Mouse (Mus musculus) ovary, postnatal 36 days (tissue): ENCODE data around the gene St6galnac3.
"Not testable (repeated sequence)": the region's sequence is repeated elsewhere in the genome, so short reads cannot be mapped to it uniquely, and the experiment has no call there.

Source experiments
- DNase-seq: peaks from one replicate; pipeline ENCODE4 v3.0.0; 2022; ENCODE audit warnings: low spot score, mixed read lengths

Gene St6galnac3

GRCm38 (mm10) chr3:153406858-153407257, 318.1 kb downstream of the St6galnac3 start:
- no peak for DNase-seq

GRCm38 (mm10) chr3:153406220-153406619, 318.8 kb downstream of the St6galnac3 start:
- no peak for DNase-seq

- DNase-seq = no peak
Observed at GRCm38 (mm10) chr3:153405643-153406042, 319.3 kb downstream of the St6galnac3 start.

GRCm38 (mm10) chr3:153400259-153400658, 324.7 kb downstream of the St6galnac3 start:
- no peak for DNase-seq

- no peak for DNase-seq
Observed at GRCm38 (mm10) chr3:153399574-153399973, 325.4 kb downstream of the St6galnac3 start.

GRCm38 (mm10) chr3:153397726-153398125, 327.2 kb downstream of the St6galnac3 start:
- no peak for DNase-seq

- DNase-seq = no peak
Observed at GRCm38 (mm10) chr3:153396375-153397068, 328.5 kb downstream of the St6galnac3 start.

- DNase-seq = no peak
Observed at GRCm38 (mm10) chr3:153395351-153395750, 329.6 kb downstream of the St6galnac3 start.

- DNase-seq = no peak
Observed at GRCm38 (mm10) chr3:153394751-153395150, 330.2 kb downstream of the St6galnac3 start.

- DNase-seq = no peak
Observed at GRCm38 (mm10) chr3:153394224-153394623, 330.8 kb downstream of the St6galnac3 start.

GRCm38 (mm10) chr3:153391451-153391850, 333.5 kb downstream of the St6galnac3 start:
- not testable (repeated sequence) for DNase-seq

- not testable (repeated sequence) for DNase-seq
Observed at GRCm38 (mm10) chr3:153384651-153385050, 340.3 kb downstream of the St6galnac3 start.

- no peak for DNase-seq
Observed at GRCm38 (mm10) chr3:153383656-153384055, 341.3 kb downstream of the St6galnac3 start.

GRCm38 (mm10) chr3:153365057-153365755, 359.8 kb downstream of the St6galnac3 start:
- DNase-seq = no peak

GRCm38 (mm10) chr3:153364366-153364765, 360.6 kb downstream of the St6galnac3 start:
- no peak for DNase-seq

- DNase-seq = no peak
Observed at GRCm38 (mm10) chr3:153359966-153360365, 365.0 kb downstream of the St6galnac3 start.

- DNase-seq = no peak
Observed at GRCm38 (mm10) chr3:153356071-153356470, 368.9 kb downstream of the St6galnac3 start.

- no peak for DNase-seq
Observed at GRCm38 (mm10) chr3:153354988-153355297, 370.0 kb downstream of the St6galnac3 start.

GRCm38 (mm10) chr3:153354186-153354987, 370.6 kb downstream of the St6galnac3 start:
- no peak for DNase-seq

GRCm38 (mm10) chr3:153353313-153354103, 371.5 kb downstream of the St6galnac3 start:
- no peak for DNase-seq

GRCm38 (mm10) chr3:153349981-153350380, 375.0 kb downstream of the St6galnac3 start:
- DNase-seq = no peak
